In the genomic region with DNA sequence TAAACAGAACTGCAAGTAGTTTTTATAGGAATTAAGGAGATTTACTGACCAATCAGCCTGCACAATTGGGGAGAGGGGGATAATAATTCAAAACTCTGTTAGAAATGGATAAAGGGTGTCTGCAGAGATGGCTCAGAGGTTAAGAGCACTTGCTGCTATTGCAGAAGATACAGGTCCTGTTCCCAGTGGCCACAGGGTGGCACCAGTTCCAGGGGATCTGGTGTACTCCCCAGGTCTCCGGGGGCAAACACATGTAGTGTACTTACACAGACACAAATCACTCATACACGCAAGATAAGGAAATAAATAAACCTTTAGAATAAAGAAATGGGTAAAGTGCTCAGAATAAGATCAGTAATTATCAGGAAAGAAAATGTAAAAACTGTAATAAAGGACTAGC, we compare ENCODE assay signal across 8 mouse cellular contexts. TPM values are rescaled to one million over a fixed set of nuclear protein-coding genes. Genes with fewer than 3 reads are reported as not detected.
DNase-seq lines count a peak whose midpoint lies in the region.

No protein-coding gene starts in this region.

- DNase-seq in heart, adult 18-20 months, result peak; percentile 41 to 52
- DNase-seq in heart, adult 8-10 months (ENCODE audit: low spot score), result no peak
- peak; percentile 16 to 17 for DNase-seq in spleen, postnatal 36 days (ENCODE audit: low spot score in 2 of 2)
- no peak for DNase-seq in spleen, adult 12 weeks (ENCODE audit: low spot score)
- DNase-seq in adrenal gland, postnatal 36 days, result peak; percentile 49 to 63
- peak; percentile 45 for DNase-seq in lung, postnatal 10 days
- DNase-seq in frontal cortex, postnatal 25 days (ENCODE audit: low spot score in 2 of 2), result no peak
- DNase-seq in urinary bladder, adult 2 months (ENCODE audit: low spot score), result no peak

RNA-seq across cellular contexts. Expression of a gene that starts 12.1 kb away (rescaled TPM):
- total RNA-seq in heart, adult 18-20 months (2021), result 100 to 1,000 TPM; 389 to 421 TPM
- 100 to 1,000 TPM; 415 to 495 (median 478) TPM for total RNA-seq in heart, adult 8-10 months (2022)
- total RNA-seq in adrenal gland, postnatal 36 days (2021), result 100 to 1,000 TPM; 115 to 120 TPM
- 178 and 179 TPM in 2 replicates for polyA plus RNA-seq in urinary bladder, adult 2 months (2012; rRNA removed)

RNA-seq across cellular contexts. Expression of a gene that starts 25.3 kb away (rescaled TPM):
- total RNA-seq in heart, adult 18-20 months (2021), result 10 to 100 TPM; 86.6 to 91.4 TPM
- total RNA-seq in heart, adult 8-10 months (2022), result 100 to 1,000 TPM in 1 of 4 experiments, 10 to 100 TPM in 3; 85.8 to 102 (median 94.5) TPM
- total RNA-seq in adrenal gland, postnatal 36 days (2021), result 100 to 1,000 TPM; 138 to 147 TPM
- polyA plus RNA-seq in urinary bladder, adult 2 months (2012; rRNA removed), result 152 and 171 TPM in 2 replicates

Comparison
In these comparisons a context has a peak if more than half of its experiments do, and no peak if none do; other contexts are left out.
1. DNase-seq: peak in heart, adult 18-20 months (2 of 2), spleen, postnatal 36 days (2 of 2), adrenal gland, postnatal 36 days (2 of 2) and lung, postnatal 10 days (single experiment); none in heart, adult 8-10 months (single experiment), spleen, adult 12 weeks (single experiment), frontal cortex, postnatal 25 days (0 of 2) and urinary bladder, adult 2 months (single experiment).